In genomic region chr11:69265410-69265809, GRCm38 (mm10) we compare ENCODE assay signal across 15 mouse cellular contexts. TPM values are rescaled to one million over a fixed set of nuclear protein-coding genes. Genes with fewer than 3 reads are reported as not detected.
DNase-seq lines count a peak whose midpoint lies in the region; ATAC-seq and TF ChIP-seq lines count a peak whose summit lies in the region.
"Had no signal": no experiment of that assay in that cellular context is flagged by ENCODE, and none has a peak within 500 bp of the region (broad histone marks: within the 10 kb centered on the region; RNA-seq: fewer than 3 reads in every experiment).

No protein-coding gene starts in this region.

- TF ChIP-seq POLR2A in cerebellum, adult 2 months (IDR thresholded peaks at IDR 0.05; ENCODE audit: borderline replicate concordance, insufficient read depth, low read length), result no peak

- H3K4me3 ChIP-seq in cerebellum, adult 2 months (replicated peaks; ENCODE audit: insufficient read depth, low read depth, low read length), result no peak overlapping the region
- no peak overlapping the region for H3K4me3 ChIP-seq in hindbrain, embryonic 14.5 days (replicated peaks; ENCODE audit: low read length)
- no peak overlapping the region for H3K4me3 ChIP-seq in hindbrain, embryonic 12.5 days
- peak overlapping the region; percentile 6; the same call in 1 of the 2 replicates for H3K4me3 ChIP-seq in E14TG2a.4 (replicated peaks; ENCODE audit: low read length)
- no peak overlapping the region for H3K4me3 ChIP-seq in hindbrain, postnatal 0 days (ENCODE audit: low read length)
- H3K4me3 ChIP-seq: embryonic facial prominence, embryonic 15.5 days; liver, embryonic 12.5 days; lung, embryonic 15.5 days; myocyte had no signal

- 0 out of 2 replicates have a peak overlapping the region, but pooled peaks have one; percentile 44 for H3K4me2 ChIP-seq in hindbrain, embryonic 14.5 days (replicated peaks)
- no peak overlapping the region for H3K4me2 ChIP-seq in hindbrain, embryonic 12.5 days (replicated peaks)
- peak overlapping the region; percentile 42; the same call in 1 of the 2 replicates for H3K4me2 ChIP-seq in hindbrain, postnatal 0 days (ENCODE audit: low read depth, low read length)

- H3K27ac ChIP-seq in cerebellum, adult 2 months (ENCODE audit: insufficient read depth, low read length), result 0 out of 2 replicates have a peak overlapping the region, but pooled peaks have one; percentile 36
- peak overlapping the region; percentile 56 for H3K27ac ChIP-seq in hindbrain, embryonic 14.5 days
- no peak overlapping the region for H3K27ac ChIP-seq in hindbrain, embryonic 12.5 days
- 0 out of 2 replicates have a peak overlapping the region, but pooled peaks have one; percentile 66 for H3K27ac ChIP-seq in hindbrain, postnatal 0 days
- H3K27ac ChIP-seq: embryonic facial prominence, embryonic 15.5 days; liver, embryonic 12.5 days; lung, embryonic 15.5 days had no signal

- no peak for TF ChIP-seq CTCF in cerebellum, adult 2 months (IDR thresholded peaks at IDR 0.05; ENCODE audit: borderline replicate concordance, insufficient read depth, low read depth, low read length)
- no peak for TF ChIP-seq CTCF in E14TG2a.4 (conservative IDR thresholded peaks at IDR 0.05; ENCODE audit: low read length)
- TF ChIP-seq CTCF in hindbrain, postnatal 0 days (IDR thresholded peaks at IDR 0.05; ENCODE audit: low read depth), result no peak

- DNase-seq in cerebellum, adult 2 months, result no peak
- no peak for DNase-seq in cerebellum, adult 11-12 months
- no peak for DNase-seq in hindbrain, embryonic 14.5 days (ENCODE audit: low spot score)
- no peak for DNase-seq in hindbrain, postnatal 0 days (ENCODE audit: low spot score)
- no peak for DNase-seq in cerebellum, postnatal 25 days
- no peak for DNase-seq in kidney, postnatal 4 days
- DNase-seq: gastrocnemius, postnatal 36 days; kidney, adult 2 months had no signal

- H3K36me3 ChIP-seq in hindbrain, embryonic 14.5 days (replicated peaks; ENCODE audit: control insufficient read depth, insufficient read depth), result no peaks in the 10 kb centered on the region
- no peaks in the 10 kb centered on the region for H3K36me3 ChIP-seq in hindbrain, embryonic 12.5 days
- no peaks in the 10 kb centered on the region for H3K36me3 ChIP-seq in E14TG2a.4 (ENCODE audit: insufficient read depth, low read length)
- H3K36me3 ChIP-seq in hindbrain, postnatal 0 days (ENCODE audit: insufficient read depth, low read length), result no peaks in the 10 kb centered on the region
- H3K36me3 ChIP-seq: embryonic facial prominence, embryonic 15.5 days; liver, embryonic 12.5 days; lung, embryonic 15.5 days had no signal

- H3K9me3 ChIP-seq in hindbrain, embryonic 14.5 days (ENCODE audit: control insufficient read depth, low read length), result no peaks in the 10 kb centered on the region
- no peaks in the 10 kb centered on the region for H3K9me3 ChIP-seq in hindbrain, embryonic 12.5 days (replicated peaks)
- H3K9me3 ChIP-seq in E14TG2a.4 (ENCODE audit: low read length), result no peaks in the 10 kb centered on the region
- H3K9me3 ChIP-seq in hindbrain, postnatal 0 days (ENCODE audit: low read length), result no peaks in the 10 kb centered on the region
- H3K9me3 ChIP-seq: embryonic facial prominence, embryonic 15.5 days; liver, embryonic 12.5 days; lung, embryonic 15.5 days had no signal

- H3K27me3 ChIP-seq in cerebellum, adult 2 months (ENCODE audit: control insufficient read depth, insufficient read depth, low read length), result no peaks in the 10 kb centered on the region
- H3K27me3 ChIP-seq in hindbrain, embryonic 14.5 days (ENCODE audit: control insufficient read depth, insufficient read depth, low read length), result no peaks in the 10 kb centered on the region
- peaks cover 5% of the 10 kb centered on the region; the same call in 1 of the 2 replicates for H3K27me3 ChIP-seq in hindbrain, embryonic 12.5 days
- peaks cover 7% of the 10 kb centered on the region; the same call in 1 of the 2 replicates for H3K27me3 ChIP-seq in E14TG2a.4 (ENCODE audit: insufficient read depth, low read length)
- no peaks in the 10 kb centered on the region for H3K27me3 ChIP-seq in hindbrain, postnatal 0 days (ENCODE audit: insufficient read depth, low read length)

- H3K4me1 ChIP-seq in cerebellum, adult 2 months (ENCODE audit: control insufficient read depth, insufficient read depth, low read length), result peaks cover 10% of the 10 kb centered on the region; the same call in 1 of the 2 replicates
- peaks cover 15% of the 10 kb centered on the region for H3K4me1 ChIP-seq in hindbrain, embryonic 14.5 days (replicated peaks; ENCODE audit: control insufficient read depth, insufficient read depth, low read length)
- H3K4me1 ChIP-seq in hindbrain, embryonic 12.5 days, result peaks cover 12% of the 10 kb centered on the region
- H3K4me1 ChIP-seq in E14TG2a.4 (replicated peaks; ENCODE audit: low read depth, low read length), result peaks cover 30% of the 10 kb centered on the region
- H3K4me1 ChIP-seq in hindbrain, postnatal 0 days (ENCODE audit: insufficient read depth, low read length), result 0 out of 2 replicates have a peak, but pooled peaks cover 5% of the 10 kb centered on the region
- H3K4me1 ChIP-seq: embryonic facial prominence, embryonic 15.5 days had no signal

- WGBS in cerebellum, adult 2 months, result 79% methylated on average over 9 of the region's 9 CpGs
- WGBS in hindbrain, embryonic 14.5 days, result 69% methylated on average over 9 of the region's 9 CpGs
- 72% methylated on average over 9 of the region's 9 CpGs for WGBS in hindbrain, embryonic 12.5 days
- 69% methylated on average over 9 of the region's 9 CpGs for WGBS in hindbrain, postnatal 0 days

- ATAC-seq in hindbrain, embryonic 14.5 days (ENCODE audit: low FRiP score), result no peak
- no peak for ATAC-seq in hindbrain, embryonic 12.5 days (ENCODE audit: low FRiP score)
- no peak for ATAC-seq in hindbrain, postnatal 0 days
- ATAC-seq: liver, embryonic 12.5 days had no signal

- H3K9ac ChIP-seq in hindbrain, embryonic 14.5 days, result peak overlapping the region; percentile 29; the same call in 1 of the 2 replicates
- H3K9ac ChIP-seq in hindbrain, embryonic 12.5 days, result no peak overlapping the region
- no peak overlapping the region for H3K9ac ChIP-seq in hindbrain, postnatal 0 days (replicated peaks; ENCODE audit: low read length)
- H3K9ac ChIP-seq: embryonic facial prominence, embryonic 15.5 days; liver, embryonic 12.5 days; lung, embryonic 15.5 days had no signal

RNA-seq across cellular contexts. Expression of gene Gucy2e, which starts 28.6 kb away (rescaled TPM):
- polyA plus RNA-seq in cerebellum, adult 2 months (2012; rRNA removed), result 1.4 and 1.8 TPM in 2 replicates
- 0.29 and 0.34 TPM in 2 replicates for polyA plus RNA-seq in hindbrain, embryonic 14.5 days (2014; fragmentation: Nextera tagmentation; extraction: Ambion mirVana)
- polyA plus RNA-seq in hindbrain, embryonic 12.5 days (2016; fragmentation: Nextera tagmentation; extraction: Ambion mirVana), result 0.04 and 0.13 TPM in 2 replicates
- 0.73 and 1.2 TPM in 2 replicates for total RNA-seq in hindbrain, postnatal 0 days (2014; rRNA removed)
- 0.52 and 0.61 TPM in 2 replicates for polyA plus RNA-seq in hindbrain, postnatal 0 days (2015; fragmentation: Nextera tagmentation; extraction: Ambion mirVana)
- total RNA-seq: gastrocnemius, postnatal 36 days; hematopoietic stem cell, adult 5-6 weeks had no signal
- polyA plus RNA-seq: liver, embryonic 12.5 days; myocyte had no signal

RNA-seq across cellular contexts. Expression of gene Cntrob, which starts 58.2 kb away (rescaled TPM):
- polyA plus RNA-seq in cerebellum, adult 2 months (2012; rRNA removed), result 22.0 and 23.0 TPM in 2 replicates
- polyA plus RNA-seq in hindbrain, embryonic 14.5 days (2014; fragmentation: Nextera tagmentation; extraction: Ambion mirVana), result 11.0 and 12.3 TPM in 2 replicates
- 30.2 and 37.0 TPM in 2 replicates for polyA plus RNA-seq in hindbrain, embryonic 12.5 days (2016; fragmentation: Nextera tagmentation; extraction: Ambion mirVana)
- 13.3 and 22.0 TPM in 2 replicates for total RNA-seq in hindbrain, postnatal 0 days (2014; rRNA removed)
- polyA plus RNA-seq in hindbrain, postnatal 0 days (2015; fragmentation: Nextera tagmentation; extraction: Ambion mirVana), result 11.0 and 12.0 TPM in 2 replicates

RNA-seq across cellular contexts. Expression of gene Trappc1, which starts 58.4 kb away (rescaled TPM):
- polyA plus RNA-seq in cerebellum, adult 2 months (2012; rRNA removed), result 81.4 and 83.6 TPM in 2 replicates
- polyA plus RNA-seq in hindbrain, embryonic 14.5 days (2014; fragmentation: Nextera tagmentation; extraction: Ambion mirVana), result 176 and 197 TPM in 2 replicates
- 165 and 191 TPM in 2 replicates for polyA plus RNA-seq in hindbrain, embryonic 12.5 days (2016; fragmentation: Nextera tagmentation; extraction: Ambion mirVana)
- 150 and 157 TPM in 2 replicates for total RNA-seq in hindbrain, postnatal 0 days (2014; rRNA removed)
- polyA plus RNA-seq in hindbrain, postnatal 0 days (2015; fragmentation: Nextera tagmentation; extraction: Ambion mirVana), result 171 and 173 TPM in 2 replicates
